Mouse (Mus musculus) forebrain, postnatal 0 days (tissue): ENCODE results near the gene Lpcat3. TPM values are rescaled to one million over a fixed set of nuclear protein-coding genes. Genes with fewer than 3 reads are reported as not detected.
A peak's percentile ranks its signal among the peaks of the same experiment; 100 is the strongest.

Experiments used
- ATAC-seq: fragments of 200-750 bp; cut with Nextera tagmentation; 2 replicates; pipeline ENCODE4 v1.8.0; 2017; ENCODE audit warnings: mild to moderate bottlenecking, moderate library complexity
- DNase-seq: peaks from one replicate; pipeline ENCODE4 v3.0.0-alpha.2; 2015
- H3K27ac ChIP-seq: fragments of 300-500 bp; sonication (generic); 2 replicates; pipeline ENCODE4 v1.5.1; 2014; ENCODE audit warnings: low read depth, mild to moderate bottlenecking, antibody characterized with exemption, low read length, moderate library complexity, mixed read lengths
- H3K27me3 ChIP-seq: fragments of 300-500 bp; sonication (generic); 2 replicates; pipeline ENCODE4 v1.6.1; 2014; ENCODE audit warnings: mild to moderate bottlenecking, low read length, mixed read lengths; ENCODE audit not compliant: insufficient read depth
- H3K36me3 ChIP-seq: fragments of 300-500 bp; sonication (generic); 2 replicates; pipeline ENCODE4 v1.6.1; 2014; ENCODE audit warnings: mild to moderate bottlenecking, moderate library complexity; ENCODE audit not compliant: insufficient read depth
- H3K4me1 ChIP-seq: fragments of 300-500 bp; sonication (generic); 2 replicates; pipeline ENCODE4 v1.6.1; 2014; ENCODE audit warnings: antibody characterized with exemption; ENCODE audit not compliant: insufficient read depth
- H3K4me2 ChIP-seq: fragments of 300-500 bp; sonication (generic); 2 replicates; pipeline ENCODE4 v1.6.1; 2014; ENCODE audit warnings: low read depth, mild to moderate bottlenecking, moderate library complexity
- H3K4me3 ChIP-seq: fragments of 300-500 bp; sonication (generic); 2 replicates; pipeline ENCODE4 v1.5.1; 2014; ENCODE audit warnings: low read depth, low read length, mixed read lengths
- H3K9ac ChIP-seq: fragments of 300-500 bp; sonication (generic); 2 replicates; pipeline ENCODE4 v1.6.1; 2014; ENCODE audit warnings: mild to moderate bottlenecking
- H3K9me3 ChIP-seq: fragments of 300-500 bp; sonication (generic); 2 replicates; pipeline ENCODE4 v1.6.1; 2016; ENCODE audit warnings: low read length
- CTCF ChIP-seq: sonication (generic); IDR thresholded peaks from 2 replicates; pipeline ENCODE4 v1.5.1; 2016; ENCODE audit warnings: antibody characterized with exemption, control low read depth, low read depth
- WGBS: fragments of 180-500 bp; shearing (Covaris S2); extraction: QIAGEN DNeasy Blood & Tissue Kit; methylation state at CpG from one replicate; pipeline ENCODE4 v1.1.7; 2014; 5-methylcytosine and 5-hydroxymethylcytosine counted together
- polyA plus RNA-seq: library from polyadenylated mRNA; unstranded; fragments of >200 nt; fragmentation: Nextera tagmentation; extraction: Ambion mirVana; gene quantifications from 2 replicates; pipeline ENCODE4 v1.2.1, GENCODE M21; 2015
- total RNA-seq: library from RNA; depleted of rRNA; stranded (reverse); fragments of >200 nt; gene quantifications from 2 replicates; pipeline ENCODE4 v1.2.3, GENCODE M21; 2014

Lpcat3 gene
- total and polyA plus RNA-seq, 2 experiments from 2014 or later: 35.6 to 41.3 TPM

- H3K4me1 ChIP-seq: no peaks in the 10 kb centered on the region
- no peak overlapping the region for H3K27ac ChIP-seq
- no peaks in the 10 kb centered on the region for H3K9me3 ChIP-seq
- no peak overlapping the region for H3K4me2 ChIP-seq
- TF ChIP-seq CTCF: no peak
- H3K9ac ChIP-seq: no peak overlapping the region
- 90% methylated on average over 8 of the region's 8 CpGs for WGBS
- H3K27me3 ChIP-seq: no peaks in the 10 kb centered on the region
- H3K36me3 ChIP-seq: no peaks in the 10 kb centered on the region
- ATAC-seq (no peak), DNase-seq (no peak)
- H3K4me3 ChIP-seq: no peak overlapping the region
Measured at GRCm38 (mm10) chr6:124688151-124688758, 25.4 kb downstream of the Lpcat3 start.

DNA sequence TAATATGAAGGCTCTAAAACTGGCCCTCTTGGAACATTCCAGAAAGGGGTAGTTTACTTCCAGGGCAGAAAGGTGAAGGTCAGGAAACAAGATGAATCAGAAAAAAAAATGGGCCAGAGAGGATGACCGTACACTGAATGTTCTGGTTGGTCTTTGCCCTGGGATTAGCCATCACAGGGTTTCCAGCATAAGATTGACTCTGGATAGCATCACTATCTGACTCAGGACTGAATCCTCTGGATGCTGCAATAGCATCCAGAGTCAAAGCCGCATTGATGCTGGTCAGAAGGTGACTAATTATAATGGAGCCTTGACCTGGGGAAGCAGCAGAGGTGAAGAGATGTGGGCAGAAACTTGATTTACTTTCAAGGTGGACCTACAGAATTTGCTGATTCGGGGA lies 26.2 kb downstream of the Lpcat3 start:
- H3K4me2 ChIP-seq: no peak overlapping the region
- no peak for DNase-seq
- ATAC-seq: no peak
- no peaks in the 10 kb centered on the region for H3K36me3 ChIP-seq
- H3K27ac ChIP-seq: no peak overlapping the region
- WGBS: 91% methylated on average over 3 of the region's 3 CpGs
- no peaks in the 10 kb centered on the region for H3K4me1 ChIP-seq
- H3K27me3 ChIP-seq: no peaks in the 10 kb centered on the region
- no peak overlapping the region for H3K4me3 ChIP-seq
- H3K9ac ChIP-seq: no peak overlapping the region
- no peak for TF ChIP-seq CTCF
- no peaks in the 10 kb centered on the region for H3K9me3 ChIP-seq

- 92% methylated on average over 3 of the region's 3 CpGs for WGBS
- H3K4me1 ChIP-seq: no peaks in the 10 kb centered on the region
- no peak overlapping the region for H3K27ac ChIP-seq
- H3K27me3 ChIP-seq: no peaks in the 10 kb centered on the region
- no peak for DNase-seq
- H3K9me3 ChIP-seq: no peaks in the 10 kb centered on the region
- no peak for ATAC-seq
- no peak overlapping the region for H3K9ac ChIP-seq
- H3K4me2 ChIP-seq: no peak overlapping the region
- no peak overlapping the region for H3K4me3 ChIP-seq
- no peak for TF ChIP-seq CTCF
- no peaks in the 10 kb centered on the region for H3K36me3 ChIP-seq
Measured at GRCm38 (mm10) chr6:124690517-124690916, 27.7 kb downstream of the Lpcat3 start.

- Histone ChIP-seq H3K9me3 (no peaks in the 10 kb centered on the region), H3K36me3 (no peaks in the 10 kb centered on the region), H3K9ac (no peak overlapping the region), H3K4me1 (no peaks in the 10 kb centered on the region), H3K4me3 (no peak overlapping the region), H3K27me3 (no peaks in the 10 kb centered on the region), H3K4me2 (no peak overlapping the region), H3K27ac (0 out of 2 replicates have a peak overlapping the region, but pooled peaks have one; percentile 45)
- TF ChIP-seq CTCF: no peak
- 79% methylated on average over 15 of the region's 15 CpGs for WGBS
- no peak for DNase-seq
- no peak for ATAC-seq
Measured at GRCm38 (mm10) chr6:124693243-124693981, 30.6 kb downstream of the Lpcat3 start.

DNA sequence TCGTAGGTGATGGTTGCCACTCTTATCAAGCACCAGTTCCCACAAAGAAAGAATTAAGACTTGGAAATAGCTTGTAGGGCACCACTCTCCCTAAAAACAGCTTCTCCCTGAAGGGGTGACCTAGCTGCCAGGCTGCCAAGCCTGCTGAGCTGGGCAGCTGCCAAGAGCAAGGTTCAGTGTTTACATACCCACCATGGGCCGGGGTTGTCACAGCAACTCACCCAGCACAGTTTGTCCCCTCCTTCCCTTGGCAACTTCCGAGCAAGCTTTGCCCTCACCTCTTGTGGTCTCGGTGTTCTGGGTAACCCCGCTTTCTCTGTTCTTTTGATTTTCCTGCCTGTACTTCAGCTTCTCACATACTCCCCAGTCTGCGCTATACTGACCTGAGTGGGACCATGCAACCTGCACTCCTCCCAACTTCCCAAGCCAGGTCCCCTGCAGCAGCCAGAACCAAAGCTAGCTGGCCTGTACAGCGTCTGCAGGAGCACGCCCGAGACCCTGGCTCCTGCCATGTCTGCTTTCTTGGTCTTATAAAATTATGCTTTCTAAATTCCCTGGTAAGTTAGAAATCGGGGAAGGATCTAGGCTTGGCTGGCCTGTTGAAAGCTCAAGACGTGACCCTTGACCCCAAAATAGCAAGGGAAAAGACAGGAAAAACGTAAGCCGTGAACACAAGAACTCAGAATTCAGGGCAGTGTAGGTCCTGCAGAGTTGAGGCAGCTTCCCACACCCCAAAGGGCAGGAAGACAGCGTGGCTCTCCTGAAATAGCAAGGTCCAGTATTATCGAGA lies 31.5 kb downstream of the Lpcat3 start:
- no peaks in the 10 kb centered on the region for H3K9me3 ChIP-seq
- DNase-seq (peak; percentile 62), ATAC-seq (peak; percentile 81)
- H3K27me3 ChIP-seq: no peaks in the 10 kb centered on the region
- H3K9ac ChIP-seq: no peak overlapping the region
- TF ChIP-seq CTCF: no peak
- H3K4me1 ChIP-seq: no peaks in the 10 kb centered on the region
- no peaks in the 10 kb centered on the region; the same call in 1 of the 2 replicates for H3K36me3 ChIP-seq
- H3K27ac ChIP-seq: 0 out of 2 replicates have a peak overlapping the region, but pooled peaks have one; percentile 45
- no peak overlapping the region for H3K4me3 ChIP-seq
- WGBS: 63% methylated on average over 15 of the region's 15 CpGs
- H3K4me2 ChIP-seq: no peak overlapping the region

GRCm38 (mm10) chr6:124696441-124697150 lies 33.8 kb downstream of the Lpcat3 start:
- ATAC-seq (no peak), DNase-seq (no peak)
- no peak overlapping the region for H3K4me2 ChIP-seq
- H3K27ac ChIP-seq: no peak overlapping the region
- H3K4me3 ChIP-seq: no peak overlapping the region
- H3K27me3 ChIP-seq: no peaks in the 10 kb centered on the region
- peaks cover 20% of the 10 kb centered on the region for H3K36me3 ChIP-seq
- no peaks in the 10 kb centered on the region for H3K4me1 ChIP-seq
- H3K9ac ChIP-seq: no peak overlapping the region
- no peaks in the 10 kb centered on the region for H3K9me3 ChIP-seq
- 92% methylated on average over 7 of the region's 7 CpGs for WGBS
- no peak for TF ChIP-seq CTCF
